Mouse (Mus musculus) embryonic facial prominence, embryonic 10.5 days (tissue): Measurements from ENCODE around the gene Hdac10. TPM values are rescaled to one million over a fixed set of nuclear protein-coding genes. Genes with fewer than 3 reads are reported as not detected.

Experiments
- DNase-seq: peaks from one replicate; pipeline ENCODE4 v3.0.0-alpha.2; 2017; ENCODE audit warnings: low spot score
- H3K27ac ChIP-seq: fragments of 300-500 bp; sonication (generic); replicated peaks from 2 replicates; pipeline ENCODE4 v1.5.1; 2016; ENCODE audit warnings: mild to moderate bottlenecking
- H3K27me3 ChIP-seq: fragments of 300-500 bp; sonication (generic); replicated peaks from 2 replicates; pipeline ENCODE4 v1.6.1; 2016; ENCODE audit warnings: low read depth, mild to moderate bottlenecking; ENCODE audit not compliant: poor library complexity, severe bottlenecking
- H3K36me3 ChIP-seq: fragments of 300-500 bp; sonication (generic); replicated peaks from 2 replicates; pipeline ENCODE4 v1.6.1; 2016; ENCODE audit warnings: mild to moderate bottlenecking, moderate library complexity
- H3K4me1 ChIP-seq: fragments of 300-500 bp; sonication (generic); 2 replicates; pipeline ENCODE4 v1.6.1; 2016
- H3K4me3 ChIP-seq: fragments of 300-500 bp; sonication (generic); 2 replicates; pipeline ENCODE4 v1.5.1; 2016; ENCODE audit warnings: mild to moderate bottlenecking, moderate library complexity
- H3K9me3 ChIP-seq: fragments of 300-500 bp; sonication (generic); 2 replicates; pipeline ENCODE4 v1.6.1; 2016; ENCODE audit warnings: mild to moderate bottlenecking
- WGBS: fragments of 180-500 bp; shearing (Covaris S2); methylation state at CpG from one replicate; pipeline ENCODE4 v1.1.7; 2016; 5-methylcytosine and 5-hydroxymethylcytosine counted together
- polyA plus RNA-seq: library from polyadenylated mRNA; unstranded; fragments of >200 nt; fragmentation: Nextera tagmentation; extraction: Ambion mirVana; gene quantifications from 2 replicates; pipeline ENCODE4 v1.2.1, GENCODE M21; 2016

The Hdac10 gene
- polyA plus RNA-seq, 1 experiment from 2014 or later: 15.9 TPM

DNA sequence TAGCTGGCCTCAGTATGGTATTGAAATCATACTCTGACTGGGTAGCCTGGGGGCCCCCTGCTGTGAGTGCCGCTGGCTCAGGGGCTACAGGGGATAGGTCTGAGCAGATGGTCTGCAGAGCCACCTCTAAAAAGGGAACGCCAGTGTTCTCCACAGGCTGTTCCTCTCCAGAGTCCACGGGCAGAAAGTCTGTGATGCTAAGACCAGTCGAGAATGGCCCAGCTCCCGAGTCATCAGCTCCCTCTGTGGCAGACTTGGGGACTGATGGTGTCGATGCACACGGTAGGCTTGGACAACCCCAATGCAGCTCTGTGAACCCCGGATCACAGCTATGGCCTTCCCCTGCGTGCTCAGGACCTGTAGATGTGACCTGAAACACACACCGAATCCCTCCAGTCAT lies 24.6 kb downstream of the Hdac10 start:
- H3K27ac ChIP-seq: no peak overlapping the region
- H3K4me3 ChIP-seq: no peak overlapping the region
- peaks cover 4% of the 10 kb centered on the region; the same call in 1 of the 2 replicates for H3K4me1 ChIP-seq
- no peaks in the 10 kb centered on the region for H3K9me3 ChIP-seq
- DNase-seq: no peak
- 91% methylated on average over 10 of the region's 10 CpGs for WGBS
- H3K27me3 ChIP-seq: no peaks in the 10 kb centered on the region
- H3K36me3 ChIP-seq: peaks cover 100% of the 10 kb centered on the region

DNA sequence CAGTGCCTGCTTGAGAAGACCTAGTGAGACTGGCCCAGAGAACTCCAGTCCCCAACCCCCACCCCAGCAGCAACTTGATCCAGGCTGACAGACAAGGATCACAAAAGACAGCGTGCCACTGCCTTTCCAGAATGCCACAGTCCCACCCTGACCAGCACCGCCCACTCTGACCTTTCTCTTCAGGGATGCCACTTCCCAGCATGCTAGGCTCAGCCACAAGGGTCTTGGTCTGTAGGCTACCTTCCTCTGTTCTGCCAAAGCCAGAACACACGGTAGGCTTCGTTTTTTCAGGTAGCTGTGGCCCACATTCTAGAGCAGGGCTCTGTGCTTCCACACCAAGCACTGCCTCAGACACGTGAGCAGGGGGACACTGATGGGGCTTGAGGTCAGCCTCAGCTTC lies 25.9 kb downstream of the Hdac10 start:
- H3K4me1 ChIP-seq: peaks cover 4% of the 10 kb centered on the region; the same call in 1 of the 2 replicates

DNA sequence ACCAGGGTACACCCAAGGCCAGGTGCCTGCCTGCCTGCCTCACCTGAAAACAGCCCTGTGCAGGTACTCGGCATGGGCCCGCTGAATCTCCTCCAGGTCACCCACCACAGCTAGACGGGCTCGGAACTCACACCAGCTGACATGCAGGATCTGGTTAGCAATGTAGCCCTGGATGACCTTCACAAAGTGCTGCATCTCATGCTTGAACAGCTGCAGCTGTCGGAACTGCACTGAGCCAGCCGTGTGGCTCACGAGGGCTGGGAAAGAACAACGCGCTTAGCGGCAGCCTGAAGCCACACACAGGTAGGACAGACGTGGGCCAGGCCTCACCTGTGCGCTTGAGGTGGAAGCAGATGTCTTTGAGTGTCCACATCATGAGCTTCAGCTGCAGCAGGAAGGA lies 27.7 kb downstream of the Hdac10 start:
- no peak overlapping the region for H3K4me3 ChIP-seq

More for the DNA sequence above, 25.9 kb downstream of the Hdac10 start:
- Histone ChIP-seq H3K4me3 (no peak overlapping the region), H3K27ac (peak overlapping the region; percentile 27; the same call in 1 of the 2 replicates), H3K9me3 (no peaks in the 10 kb centered on the region), H3K27me3 (no peaks in the 10 kb centered on the region), H3K36me3 (peaks cover 100% of the 10 kb centered on the region)
- WGBS: 66% methylated on average over 5 of the region's 5 CpGs
- no peak for DNase-seq

DNA sequence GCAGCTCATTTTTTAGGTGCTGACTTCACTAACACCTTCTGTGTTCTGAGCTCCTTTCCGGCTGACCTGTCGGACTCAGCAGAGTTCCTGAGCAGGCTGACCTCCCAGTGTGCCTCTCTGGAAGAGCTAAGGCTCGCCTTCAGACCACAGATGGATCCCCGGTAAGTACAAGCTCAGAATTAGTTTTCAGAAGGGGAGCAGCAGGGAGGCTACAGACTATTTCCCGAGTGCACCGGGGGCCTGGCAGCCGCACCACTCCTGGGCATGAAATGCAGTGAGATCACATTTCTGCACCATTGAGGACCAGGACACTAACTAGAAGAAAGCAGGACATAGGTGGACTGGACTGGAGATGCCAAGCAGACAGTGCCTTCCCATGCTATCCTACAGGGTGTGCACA lies 29.9 kb downstream of the Hdac10 start:
- peaks cover 4% of the 10 kb centered on the region; the same call in 1 of the 2 replicates for H3K4me1 ChIP-seq
- H3K9me3 ChIP-seq: no peaks in the 10 kb centered on the region
- peaks cover 100% of the 10 kb centered on the region for H3K36me3 ChIP-seq
- H3K4me3 ChIP-seq: no peak overlapping the region
- no peaks in the 10 kb centered on the region for H3K27me3 ChIP-seq
- no peak for DNase-seq
- H3K27ac ChIP-seq: no peak overlapping the region
- WGBS: 89% methylated on average over 7 of the region's 7 CpGs

More for the DNA sequence above, 27.7 kb downstream of the Hdac10 start:
- WGBS: 93% methylated on average over 12 of the region's 12 CpGs
- no peak for DNase-seq
- H3K9me3 ChIP-seq: no peaks in the 10 kb centered on the region
- H3K27me3 ChIP-seq: no peaks in the 10 kb centered on the region
- H3K4me1 ChIP-seq: peaks cover 4% of the 10 kb centered on the region; the same call in 1 of the 2 replicates
- H3K27ac ChIP-seq: no peak overlapping the region
- H3K36me3 ChIP-seq: peaks cover 100% of the 10 kb centered on the region

DNA sequence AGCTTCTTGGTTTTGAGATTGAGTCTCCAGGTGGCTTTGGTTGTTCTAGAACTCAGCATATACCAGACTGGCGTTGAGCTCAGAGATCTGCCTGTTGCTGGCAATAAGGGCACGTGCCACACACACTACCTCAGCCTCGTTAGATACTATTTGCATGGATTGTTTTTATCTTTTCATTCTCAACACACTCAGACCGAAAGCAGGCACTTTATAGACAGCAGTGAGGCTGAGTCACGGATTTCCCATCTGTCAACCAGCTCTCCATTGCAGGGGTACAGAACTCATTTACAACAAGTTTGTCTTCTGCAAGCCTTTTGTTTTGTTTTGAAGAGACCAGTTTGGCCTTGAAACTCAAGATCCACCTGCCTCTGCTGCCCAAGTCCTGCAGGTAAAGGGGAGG lies 31.1 kb downstream of the Hdac10 start:
- Histone ChIP-seq H3K4me1 (peaks cover under 1% of the 10 kb centered on the region; the same call in 1 of the 2 replicates), H3K4me3 (no peak overlapping the region), H3K27me3 (no peaks in the 10 kb centered on the region), H3K36me3 (peaks cover 100% of the 10 kb centered on the region), H3K27ac (no peak overlapping the region), H3K9me3 (no peaks in the 10 kb centered on the region)
- WGBS: 90% methylated on average over 5 of the region's 5 CpGs
- no peak for DNase-seq

DNA sequence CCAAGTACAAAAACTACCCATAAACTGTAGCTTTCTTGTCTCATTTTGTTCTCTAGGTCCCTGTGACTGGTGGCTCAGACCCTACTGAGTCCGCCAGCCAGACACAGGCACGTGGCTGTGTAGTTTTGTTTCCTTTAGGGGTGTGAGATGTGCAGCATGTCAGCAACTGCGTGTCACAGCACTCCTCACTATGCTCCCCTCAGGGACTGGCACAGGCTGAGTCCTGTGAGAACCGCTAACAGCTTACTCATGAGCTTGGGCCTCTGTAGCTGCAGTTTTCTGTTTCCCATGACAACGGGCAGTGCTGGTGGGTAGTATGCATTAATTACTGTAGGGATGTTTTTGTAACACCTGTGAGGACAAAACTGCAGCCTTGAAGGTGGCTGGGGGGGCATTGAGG lies 36.3 kb downstream of the Hdac10 start:
- Histone ChIP-seq H3K4me3 (no peak overlapping the region), H3K27ac (no peak overlapping the region), H3K27me3 (no peaks in the 10 kb centered on the region), H3K4me1 (peaks cover 27% of the 10 kb centered on the region), H3K9me3 (no peaks in the 10 kb centered on the region), H3K36me3 (peaks cover 53% of the 10 kb centered on the region)
- DNase-seq: no peak
- WGBS: 82% methylated on average over 5 of the region's 5 CpGs

DNA sequence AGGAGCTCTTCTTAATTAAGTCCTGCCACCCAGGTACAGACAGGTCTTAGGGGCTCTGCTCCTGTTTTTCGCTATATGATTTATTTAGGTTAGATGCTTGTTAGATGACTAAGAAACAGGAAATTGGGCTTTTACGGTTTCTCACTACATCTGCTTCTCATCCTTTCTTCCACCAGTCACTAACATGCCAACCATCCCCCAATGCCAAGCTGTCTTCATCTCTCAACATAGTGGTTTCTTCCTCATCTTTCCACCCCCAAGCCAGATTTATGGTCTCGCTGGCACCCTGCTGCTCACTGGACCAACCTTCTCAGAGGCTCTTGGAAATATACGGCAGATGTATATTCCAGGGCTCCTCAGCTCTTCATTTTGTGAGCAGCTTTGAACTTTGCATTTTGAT lies 37.8 kb downstream of the Hdac10 start:
- Histone ChIP-seq H3K9me3 (no peaks in the 10 kb centered on the region), H3K4me1 (peaks cover 27% of the 10 kb centered on the region), H3K27ac (no peak overlapping the region), H3K4me3 (peak overlapping the region; percentile 98; the same call in 1 of the 2 replicates), H3K27me3 (no peaks in the 10 kb centered on the region), H3K36me3 (peaks cover 53% of the 10 kb centered on the region)
- WGBS: 85% methylated on average over 4 of the region's 4 CpGs
- no peak for DNase-seq

DNA sequence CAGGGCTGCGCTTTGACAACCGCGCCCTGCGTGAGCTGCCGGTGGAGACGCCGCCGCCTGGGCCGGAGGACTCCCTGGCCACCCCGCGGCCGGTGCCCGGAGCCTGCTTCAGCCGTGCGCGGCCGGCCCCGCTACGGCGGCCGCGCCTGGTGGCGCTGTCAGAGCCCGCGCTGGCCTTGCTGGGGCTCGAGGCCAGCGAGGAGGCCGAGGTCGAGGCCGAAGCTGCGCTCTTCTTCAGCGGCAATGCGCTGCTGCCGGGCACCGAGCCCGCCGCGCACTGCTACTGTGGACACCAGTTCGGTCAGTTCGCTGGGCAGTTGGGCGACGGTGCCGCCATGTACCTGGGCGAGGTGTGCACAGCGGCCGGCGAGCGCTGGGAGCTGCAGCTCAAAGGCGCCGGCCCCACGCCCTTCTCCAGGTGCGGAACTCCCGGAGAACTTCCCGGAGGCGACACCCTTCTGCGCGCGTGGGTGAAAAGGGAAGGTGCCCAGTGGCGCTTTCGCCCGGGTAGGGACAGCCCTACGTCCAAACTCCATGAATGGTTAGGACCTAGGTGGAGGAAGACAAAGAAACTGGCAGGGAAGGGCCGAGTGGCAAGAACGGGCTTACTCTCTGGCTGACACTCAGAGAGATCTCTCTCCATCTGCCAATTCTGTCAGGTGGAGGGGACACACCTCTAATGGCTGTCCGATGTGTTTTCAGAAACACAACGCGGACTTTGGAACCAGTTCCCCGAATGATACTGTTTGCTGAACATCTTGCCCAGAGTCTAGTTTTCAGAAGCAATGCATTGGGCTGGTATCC lies 39.0 kb downstream of the Hdac10 start:
- no peaks in the 10 kb centered on the region for H3K27me3 ChIP-seq
- H3K4me3 ChIP-seq: peak overlapping the region; percentile 98
- WGBS: 4% methylated on average over 68 of the region's 68 CpGs
- peaks cover 27% of the 10 kb centered on the region for H3K4me1 ChIP-seq
- peak overlapping the region; percentile 90 for H3K27ac ChIP-seq
- no peaks in the 10 kb centered on the region for H3K9me3 ChIP-seq
- DNase-seq: no peak
- H3K36me3 ChIP-seq: peaks cover 53% of the 10 kb centered on the region

DNA sequence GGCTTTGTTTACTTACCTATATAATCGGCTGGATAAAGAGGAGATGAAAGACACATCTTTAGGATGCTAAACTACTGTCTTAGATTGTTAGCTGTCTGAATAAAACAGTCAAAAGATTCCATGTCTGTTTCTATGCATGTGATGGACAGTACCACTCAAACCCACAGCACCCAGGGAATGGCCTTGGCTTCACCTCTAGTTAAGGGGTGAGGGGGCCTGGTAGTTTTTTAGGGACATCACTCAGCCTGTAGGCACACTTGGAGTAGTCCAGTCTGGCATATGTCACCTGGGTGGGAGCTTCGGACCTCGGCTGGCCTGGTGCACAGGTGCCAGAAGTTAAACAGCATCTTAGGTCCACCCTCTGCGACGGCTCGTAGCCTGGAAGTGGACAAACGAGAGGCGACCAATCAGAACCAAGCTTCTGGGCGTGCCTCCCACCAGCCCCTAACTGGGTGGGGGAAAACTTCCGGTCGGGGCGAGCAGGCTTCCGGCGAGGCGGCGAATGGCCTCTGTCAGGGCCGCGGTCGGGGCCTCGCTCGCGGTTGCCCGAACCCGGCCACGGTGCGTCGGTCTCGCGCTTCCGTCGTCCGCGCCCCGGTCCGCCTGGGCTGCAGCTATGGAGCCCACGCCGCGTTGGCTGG lies 39.8 kb downstream of the Hdac10 start, which contains the start of gene Selenoo:
TSS of gene Selenoo (plus strand) at position 478 of the 641 bp plus-strand sequence.
- peak within 1 kb of the TSS; percentile 90 for H3K27ac ChIP-seq
- 2% methylated on average over 38 of the region's 38 CpGs for WGBS

DNA sequence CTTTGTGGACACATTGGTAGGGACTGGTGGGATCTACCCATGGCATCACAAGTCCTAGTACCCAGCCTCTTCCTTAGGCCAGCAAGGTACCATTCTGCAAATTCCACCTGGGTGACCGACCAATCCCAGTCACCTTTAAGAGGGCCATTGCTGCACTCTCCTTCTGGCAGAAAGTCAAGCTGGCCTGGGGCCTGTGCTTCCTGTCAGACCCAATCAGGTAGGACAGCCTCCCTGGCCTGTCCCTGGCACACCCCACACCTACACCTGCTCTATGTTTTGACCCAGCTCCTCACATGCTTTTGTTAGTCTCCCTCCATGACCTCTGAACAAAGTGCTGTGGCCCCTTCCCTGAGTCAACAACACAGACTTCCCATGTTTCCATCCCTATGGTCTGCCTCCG lies 43.7 kb downstream of the Hdac10 start:
- Histone ChIP-seq H3K27me3 (no peaks in the 10 kb centered on the region), H3K36me3 (peaks cover 74% of the 10 kb centered on the region), H3K27ac (no peak overlapping the region), H3K4me1 (peaks cover 19% of the 10 kb centered on the region), H3K9me3 (no peaks in the 10 kb centered on the region), H3K4me3 (no peak overlapping the region)
- WGBS: 80% methylated on average over 2 of the region's 2 CpGs
- no peak for DNase-seq

More for the DNA sequence above, 39.8 kb downstream of the Hdac10 start, which contains the start of gene Selenoo:
- H3K36me3 ChIP-seq: peaks cover 53% of the 10 kb centered on the region
- H3K4me1 ChIP-seq: peaks cover 27% of the 10 kb centered on the region
- peak; percentile 92 for DNase-seq
- H3K27me3 ChIP-seq: no peaks in the 10 kb centered on the region
- no peaks in the 10 kb centered on the region for H3K9me3 ChIP-seq
- peak within 1 kb of the TSS; percentile 98 for H3K4me3 ChIP-seq

DNA sequence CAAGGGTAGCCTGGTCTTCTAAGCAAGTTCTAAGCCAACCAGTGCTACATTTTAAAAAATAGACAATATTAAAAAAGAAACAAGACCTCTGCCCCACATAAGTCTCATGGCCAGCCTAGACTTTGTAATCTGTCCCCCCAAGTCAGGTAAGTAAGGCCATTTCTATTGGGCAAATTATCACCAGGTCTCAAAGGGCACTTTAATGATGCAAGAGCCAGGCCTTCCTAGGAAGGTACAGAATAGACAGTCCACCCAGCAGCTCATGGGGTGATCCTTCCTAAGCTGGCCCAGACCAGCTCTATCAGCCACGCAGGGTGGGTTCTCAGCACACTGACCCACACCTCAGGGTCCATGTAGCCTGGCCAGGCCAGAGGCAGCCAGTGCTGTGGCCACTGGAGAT lies 44.6 kb downstream of the Hdac10 start:
- Histone ChIP-seq H3K36me3 (peaks cover 78% of the 10 kb centered on the region), H3K4me3 (no peak overlapping the region), H3K27me3 (no peaks in the 10 kb centered on the region), H3K27ac (no peak overlapping the region), H3K4me1 (peaks cover 13% of the 10 kb centered on the region), H3K9me3 (no peaks in the 10 kb centered on the region)
- WGBS: 85% methylated on average over 1 of the region's 1 CpGs
- DNase-seq: no peak

DNA sequence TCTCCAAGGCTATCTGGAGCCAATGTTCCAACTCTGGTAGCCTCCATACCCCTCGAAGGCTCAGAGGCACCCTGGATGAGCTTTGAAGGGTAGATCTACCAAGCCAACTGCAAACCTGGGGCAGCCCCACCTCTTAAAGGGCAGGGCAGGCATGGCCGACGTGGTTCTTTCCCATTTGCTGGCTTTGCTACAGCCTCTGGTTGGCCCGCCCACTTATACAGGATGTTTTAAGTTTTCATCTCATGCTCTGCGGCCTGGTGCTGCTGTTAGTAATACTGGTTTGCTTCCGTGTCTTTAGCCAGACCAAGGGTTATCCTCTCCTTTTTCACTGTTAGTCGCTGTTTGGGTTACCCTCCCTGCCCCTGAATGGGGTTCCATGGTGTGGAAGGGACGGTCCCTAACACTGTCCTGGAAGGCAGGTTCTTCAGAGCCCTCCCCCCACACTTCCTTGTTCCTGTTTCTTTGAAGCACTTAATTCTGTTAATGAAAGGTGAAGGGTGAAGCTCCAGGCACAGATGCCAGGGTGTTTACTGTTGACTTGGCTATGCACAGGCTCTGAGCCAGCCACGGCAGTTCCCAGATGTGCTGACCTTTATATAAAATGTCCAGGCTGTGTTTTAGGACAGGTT lies 50.2 kb downstream of the Hdac10 start:
- DNase-seq: no peak
- Histone ChIP-seq H3K27ac (no peak overlapping the region; the same call in 1 of the 2 replicates), H3K27me3 (no peaks in the 10 kb centered on the region), H3K4me1 (peaks cover 45% of the 10 kb centered on the region), H3K4me3 (peak overlapping the region; percentile 87; the same call in 1 of the 2 replicates), H3K9me3 (no peaks in the 10 kb centered on the region), H3K36me3 (peaks cover 37% of the 10 kb centered on the region)
- WGBS: 62% methylated on average over 9 of the region's 9 CpGs
